Mouse (Mus musculus) kidney, adult 2 months (tissue): ENCODE measurements at regions not wholly inside any gene's neighbourhood (a gene's known extent, or its start where the extent isn't known, plus 50 kb on each side); places are given as distances from the start of the nearest gene placed in this dataset.

Experiments
- CTCF ChIP-seq: fragments of 200-500 bp; conservative IDR thresholded peaks from 2 replicates; pipeline ENCODE4 v1.5.1; 2011; ENCODE audit warnings: low read depth, mild to moderate bottlenecking, control low read depth, low read length, moderate library complexity, mixed read lengths; ENCODE audit not compliant: insufficient read depth, insufficient read length
- POLR2A ChIP-seq: fragments of 200-500 bp; IDR thresholded peaks from one replicate; pipeline ENCODE4 v1.6.1; 2011; ENCODE audit warnings: low read depth, low read length, control low read depth

- TF ChIP-seq CTCF (no peak), POLR2A (no peak)
Measured at GRCm38 (mm10) chr4:23843609-23844287, 652.5 kb upstream of the Mms22l start.
